Mouse (Mus musculus): ENCODE data around the gene Otop3. TPM values are rescaled to one million over a fixed set of nuclear protein-coding genes. Genes with fewer than 3 reads are reported as not detected.

Otop3 gene
- polyA plus RNA-seq, 1 experiment = not detected

- Histone ChIP-seq H3K4me3 (ENCODE audit: insufficient read depth, low read length) (no peak overlapping the region), H3K4me1 (ENCODE audit: control insufficient read depth, insufficient read depth, low read length) (no peaks in the 10 kb centered on the region), H3K27ac (ENCODE audit: insufficient read depth, low read depth, low read length) (no peak overlapping the region)
- no peak for TF ChIP-seq POLR2A (IDR thresholded peaks at IDR 0.05; ENCODE audit: borderline replicate concordance, low read depth, low read length)
- no peak for TF ChIP-seq CTCF (IDR thresholded peaks at IDR 0.05; ENCODE audit: low read depth, low read length)
Measured at GRCm38 (mm10) chr11:115337350-115337749, 2.8 kb downstream of the Otop3 start.

GRCm38 (mm10) chr11:115337826-115338225, 3.3 kb downstream of the Otop3 start:
- Histone ChIP-seq H3K27ac (ENCODE audit: insufficient read depth, low read depth, low read length) (no peak overlapping the region), H3K4me1 (ENCODE audit: control insufficient read depth, insufficient read depth, low read length) (no peaks in the 10 kb centered on the region), H3K4me3 (ENCODE audit: insufficient read depth, low read length) (no peak overlapping the region)
- TF ChIP-seq CTCF (IDR thresholded peaks at IDR 0.05; ENCODE audit: low read depth, low read length) (no peak), POLR2A (IDR thresholded peaks at IDR 0.05; ENCODE audit: borderline replicate concordance, low read depth, low read length) (no peak)

- H3K4me3 ChIP-seq (ENCODE audit: insufficient read depth, low read length) = no peak overlapping the region
- H3K4me1 ChIP-seq (ENCODE audit: control insufficient read depth, insufficient read depth, low read length) = no peaks in the 10 kb centered on the region
- TF ChIP-seq POLR2A (IDR thresholded peaks at IDR 0.05; ENCODE audit: borderline replicate concordance, low read depth, low read length) (no peak), CTCF (IDR thresholded peaks at IDR 0.05; ENCODE audit: low read depth, low read length) (no peak)
- no peak overlapping the region for H3K27ac ChIP-seq (ENCODE audit: insufficient read depth, low read depth, low read length)
Measured at GRCm38 (mm10) chr11:115341246-115341645, 6.7 kb downstream of the Otop3 start.

GRCm38 (mm10) chr11:115341866-115342265, 7.3 kb downstream of the Otop3 start:
- Histone ChIP-seq H3K27ac (ENCODE audit: insufficient read depth, low read depth, low read length) (no peak overlapping the region), H3K4me3 (ENCODE audit: insufficient read depth, low read length) (no peak overlapping the region), H3K4me1 (ENCODE audit: control insufficient read depth, insufficient read depth, low read length) (no peaks in the 10 kb centered on the region)
- TF ChIP-seq POLR2A (IDR thresholded peaks at IDR 0.05; ENCODE audit: borderline replicate concordance, low read depth, low read length) (no peak), CTCF (IDR thresholded peaks at IDR 0.05; ENCODE audit: low read depth, low read length) (no peak)

GRCm38 (mm10) chr11:115344967-115345366, 10.4 kb downstream of the Otop3 start:
- no peak for TF ChIP-seq POLR2A (IDR thresholded peaks at IDR 0.05; ENCODE audit: borderline replicate concordance, low read depth, low read length)
- no peak for TF ChIP-seq CTCF (IDR thresholded peaks at IDR 0.05; ENCODE audit: low read depth, low read length)
- H3K27ac ChIP-seq (ENCODE audit: insufficient read depth, low read depth, low read length) = no peak overlapping the region
- no peaks in the 10 kb centered on the region for H3K4me1 ChIP-seq (ENCODE audit: control insufficient read depth, insufficient read depth, low read length)
- no peak overlapping the region for H3K4me3 ChIP-seq (ENCODE audit: insufficient read depth, low read length)

GRCm38 (mm10) chr11:115345515-115345914, 11.0 kb downstream of the Otop3 start:
- Histone ChIP-seq H3K27ac (ENCODE audit: insufficient read depth, low read depth, low read length) (no peak overlapping the region), H3K4me3 (ENCODE audit: insufficient read depth, low read length) (no peak overlapping the region), H3K4me1 (ENCODE audit: control insufficient read depth, insufficient read depth, low read length) (no peaks in the 10 kb centered on the region)
- TF ChIP-seq POLR2A (IDR thresholded peaks at IDR 0.05; ENCODE audit: borderline replicate concordance, low read depth, low read length) = no peak
- TF ChIP-seq CTCF (IDR thresholded peaks at IDR 0.05; ENCODE audit: low read depth, low read length) = no peak

- Histone ChIP-seq H3K4me1 (ENCODE audit: control insufficient read depth, insufficient read depth, low read length) (peaks cover 3% of the 10 kb centered on the region), H3K27ac (ENCODE audit: insufficient read depth, low read depth, low read length) (no peak overlapping the region), H3K4me3 (ENCODE audit: insufficient read depth, low read length) (no peak overlapping the region)
- TF ChIP-seq CTCF (IDR thresholded peaks at IDR 0.05; ENCODE audit: low read depth, low read length) = no peak
Measured at GRCm38 (mm10) chr11:115348681-115349248, 14.2 kb downstream of the Otop3 start.

- Histone ChIP-seq H3K27ac (ENCODE audit: insufficient read depth, low read depth, low read length) (no peak overlapping the region), H3K4me3 (ENCODE audit: insufficient read depth, low read length) (no peak overlapping the region), H3K4me1 (ENCODE audit: control insufficient read depth, insufficient read depth, low read length) (peaks cover 3% of the 10 kb centered on the region)
- TF ChIP-seq CTCF (IDR thresholded peaks at IDR 0.05; ENCODE audit: low read depth, low read length) (no peak), POLR2A (IDR thresholded peaks at IDR 0.05; ENCODE audit: borderline replicate concordance, low read depth, low read length) (no peak)
Measured at GRCm38 (mm10) chr11:115349976-115350375, 15.4 kb downstream of the Otop3 start.

- H3K4me1 ChIP-seq (ENCODE audit: control insufficient read depth, insufficient read depth, low read length) = peaks cover 3% of the 10 kb centered on the region
Measured at GRCm38 (mm10) chr11:115353375-115353774, 18.8 kb downstream of the Otop3 start.

GRCm38 (mm10) chr11:115354183-115354582, 19.7 kb downstream of the Otop3 start:
- peaks cover 3% of the 10 kb centered on the region for H3K4me1 ChIP-seq (ENCODE audit: control insufficient read depth, insufficient read depth, low read length)
- no peak overlapping the region for H3K27ac ChIP-seq (ENCODE audit: insufficient read depth, low read depth, low read length)
- no peak overlapping the region for H3K4me3 ChIP-seq (ENCODE audit: insufficient read depth, low read length)
- TF ChIP-seq POLR2A (IDR thresholded peaks at IDR 0.05; ENCODE audit: borderline replicate concordance, low read depth, low read length) (no peak), CTCF (IDR thresholded peaks at IDR 0.05; ENCODE audit: low read depth, low read length) (peak; percentile 71)

More at GRCm38 (mm10) chr11:115353375-115353774, 18.8 kb downstream of the Otop3 start:
- H3K27ac ChIP-seq (ENCODE audit: insufficient read depth, low read depth, low read length) = no peak overlapping the region
- TF ChIP-seq CTCF (IDR thresholded peaks at IDR 0.05; ENCODE audit: low read depth, low read length) (no peak), POLR2A (IDR thresholded peaks at IDR 0.05; ENCODE audit: borderline replicate concordance, low read depth, low read length) (no peak)
- H3K4me3 ChIP-seq (ENCODE audit: insufficient read depth, low read length) = no peak overlapping the region
